Mouse (Mus musculus) limb, embryonic 14.5 days (tissue): ENCODE results near the gene Fndc1. TPM values are rescaled to one million over a fixed set of nuclear protein-coding genes. Genes with fewer than 3 reads are reported as not detected.

Experiments
- ATAC-seq: fragments of 200-750 bp; cut with Nextera tagmentation; 2 replicates; pipeline ENCODE4 v1.8.0; 2017; ENCODE audit warnings: low read depth, moderate number of reproducible peaks, moderate TSS enrichment; ENCODE audit not compliant: low FRiP score
- DNase-seq: peaks from one replicate; pipeline ENCODE4 v3.0.0-alpha.2; 2015; ENCODE audit warnings: low spot score
- H3K27ac ChIP-seq: fragments of 300-500 bp; sonication (generic); replicated peaks from 2 replicates; pipeline ENCODE4 v1.5.1; 2014; ENCODE audit warnings: low read depth, mild to moderate bottlenecking, low read length, moderate library complexity, mixed read lengths
- H3K27me3 ChIP-seq: fragments of 300-500 bp; sonication (generic); 2 replicates; pipeline ENCODE4 v1.6.1; 2014; ENCODE audit warnings: low read length, mixed read lengths; ENCODE audit not compliant: control insufficient read depth, insufficient read depth
- H3K36me3 ChIP-seq: fragments of 300-500 bp; sonication (generic); 2 replicates; pipeline ENCODE4 v1.6.1; 2014; ENCODE audit warnings: mild to moderate bottlenecking, low read length, moderate library complexity, mixed read lengths; ENCODE audit not compliant: control insufficient read depth, insufficient read depth
- H3K4me1 ChIP-seq: fragments of 300-500 bp; sonication (generic); 2 replicates; pipeline ENCODE4 v1.6.1; 2014; ENCODE audit warnings: antibody characterized with exemption, low read length, mixed read lengths; ENCODE audit not compliant: control insufficient read depth, insufficient read depth
- H3K4me2 ChIP-seq: fragments of 300-500 bp; sonication (generic); replicated peaks from 2 replicates; pipeline ENCODE4 v1.6.1; 2014; ENCODE audit warnings: low read depth, mild to moderate bottlenecking, low read length, moderate library complexity; ENCODE audit not compliant: severe bottlenecking
- H3K4me3 ChIP-seq: fragments of 300-500 bp; sonication (generic); replicated peaks from 2 replicates; pipeline ENCODE4 v1.5.1; 2014; ENCODE audit warnings: low read length
- H3K9ac ChIP-seq: fragments of 300-500 bp; sonication (generic); 2 replicates; pipeline ENCODE4 v1.6.1; 2014; ENCODE audit warnings: mild to moderate bottlenecking, low read depth, low read length, moderate library complexity; ENCODE audit not compliant: severe bottlenecking
- H3K9me3 ChIP-seq: fragments of 300-500 bp; sonication (generic); 2 replicates; pipeline ENCODE4 v1.6.1; 2016; ENCODE audit warnings: low read length; ENCODE audit not compliant: control insufficient read depth
- POLR2A ChIP-seq: fragments of 200-500 bp; IDR thresholded peaks from 2 replicates; pipeline ENCODE4 v1.8.0; 2012; ENCODE audit warnings: inconsistent platforms, mild to moderate bottlenecking, moderate library complexity, borderline replicate concordance; ENCODE audit not compliant: insufficient read depth, insufficient read length; ENCODE audit errors: extremely low read depth
- WGBS: fragments of 180-500 bp; shearing (Covaris S2); extraction: QIAGEN DNeasy Blood & Tissue Kit; methylation state at CpG from one replicate; pipeline ENCODE4 v1.1.7; 2014; 5-methylcytosine and 5-hydroxymethylcytosine counted together
- polyA plus RNA-seq, 2 experiments: library from polyadenylated mRNA; depleted of rRNA in 1 of 2; stranded (reverse) in 1 of 2; unstranded in 1 of 2; fragments of >200 nt; fragmentation: Nextera tagmentation in 1 of 2; extraction: Ambion mirVana in 1 of 2; gene quantifications; 2 replicates each; pipeline versions ENCODE4 v1.2.1 to v1.2.3; 2012 to 2014

Fndc1 gene
- polyA plus RNA-seq (2012; rRNA removed) (58.4 and 61.9 TPM in 2 replicates), polyA plus RNA-seq (2014; fragmentation: Nextera tagmentation; extraction: Ambion mirVana) (71.7 and 82.3 TPM in 2 replicates)

DNA sequence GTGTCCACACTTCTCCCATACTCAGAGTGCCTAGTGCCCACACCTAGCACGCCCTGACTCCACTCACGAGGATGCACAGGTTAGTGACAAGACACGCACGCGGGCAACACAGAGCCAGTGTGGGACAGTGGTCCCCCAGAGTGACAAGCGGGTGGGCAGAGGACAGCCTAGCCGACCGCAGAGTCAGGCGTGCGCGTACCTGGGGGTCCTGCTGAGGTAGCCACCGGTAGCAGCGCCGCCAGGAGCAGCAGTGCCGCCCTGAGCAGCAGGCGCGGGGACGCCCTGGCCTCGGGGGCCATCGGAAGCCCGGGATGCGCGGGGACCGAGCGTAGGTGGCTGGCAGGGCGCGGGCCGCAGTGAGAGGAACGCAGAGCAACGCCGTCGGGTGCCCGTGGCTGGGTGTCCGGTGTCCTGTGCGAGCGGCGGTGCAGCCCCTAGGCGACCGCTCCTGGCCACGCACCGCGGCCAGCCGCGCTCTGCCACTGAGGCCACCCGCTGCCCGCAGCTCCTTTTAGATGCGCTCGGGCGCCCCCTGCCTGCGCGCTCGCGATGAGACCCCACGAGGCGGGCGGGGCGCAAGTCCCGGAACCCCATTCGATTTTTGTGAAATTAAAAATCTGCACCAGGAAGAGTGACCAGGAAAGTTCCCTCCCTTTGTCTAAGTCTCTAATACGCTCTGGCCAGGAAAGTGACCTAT lies at the start of gene Fndc1:
Gene Fndc1 (minus strand): TSS at position 484 of the 697 bp plus-strand sequence.
- peaks cover 31% of the 10 kb centered on the region for H3K27me3 ChIP-seq
- peaks cover 6% of the 10 kb centered on the region; the same call in 1 of the 2 replicates for H3K4me1 ChIP-seq
- ATAC-seq (peak; percentile 47; the same call in 1 of the 2 replicates), DNase-seq (peak; percentile 31)
- TF ChIP-seq POLR2A = no peak
- peak within 1 kb of the TSS; percentile 65 for H3K9ac ChIP-seq
- WGBS = 5% methylated on average over 54 of the region's 60 CpGs
- H3K4me3 ChIP-seq = peak within 1 kb of the TSS; percentile 51
- H3K9me3 ChIP-seq = no peaks in the 10 kb centered on the region
- no peak within 1 kb of the TSS for H3K27ac ChIP-seq
- H3K4me2 ChIP-seq = peak within 1 kb of the TSS; percentile 96
- no peaks in the 10 kb centered on the region for H3K36me3 ChIP-seq

DNA sequence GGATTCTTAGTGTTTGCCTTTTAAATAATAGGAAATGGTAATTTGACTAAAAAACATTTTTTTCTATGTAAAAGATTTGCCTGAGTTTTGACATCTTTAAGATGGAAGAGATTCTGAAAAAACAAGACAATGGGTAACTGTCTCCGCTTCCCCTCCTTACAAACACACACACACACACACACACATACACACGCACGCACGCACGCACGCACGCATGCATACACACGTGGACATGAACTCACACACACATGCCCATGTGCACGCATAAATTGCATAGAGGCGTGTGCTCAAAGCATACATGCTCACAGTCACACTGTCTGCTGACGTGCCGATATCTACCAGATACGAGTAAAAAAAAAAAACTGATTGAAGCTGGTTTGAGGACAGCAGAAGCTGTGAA lies 49.4 kb upstream of the Fndc1 start:
- no peak overlapping the region for H3K4me2 ChIP-seq
- no peak for TF ChIP-seq POLR2A
- no peaks in the 10 kb centered on the region for H3K9me3 ChIP-seq
- H3K36me3 ChIP-seq = no peaks in the 10 kb centered on the region
- no peak overlapping the region for H3K9ac ChIP-seq
- peaks cover 7% of the 10 kb centered on the region; the same call in 1 of the 2 replicates for H3K4me1 ChIP-seq
- 92% methylated on average over 13 of the region's 13 CpGs for WGBS
- H3K27me3 ChIP-seq = no peaks in the 10 kb centered on the region
- DNase-seq (no peak), ATAC-seq (no peak)
- no peak overlapping the region for H3K4me3 ChIP-seq
- no peak overlapping the region for H3K27ac ChIP-seq

DNA sequence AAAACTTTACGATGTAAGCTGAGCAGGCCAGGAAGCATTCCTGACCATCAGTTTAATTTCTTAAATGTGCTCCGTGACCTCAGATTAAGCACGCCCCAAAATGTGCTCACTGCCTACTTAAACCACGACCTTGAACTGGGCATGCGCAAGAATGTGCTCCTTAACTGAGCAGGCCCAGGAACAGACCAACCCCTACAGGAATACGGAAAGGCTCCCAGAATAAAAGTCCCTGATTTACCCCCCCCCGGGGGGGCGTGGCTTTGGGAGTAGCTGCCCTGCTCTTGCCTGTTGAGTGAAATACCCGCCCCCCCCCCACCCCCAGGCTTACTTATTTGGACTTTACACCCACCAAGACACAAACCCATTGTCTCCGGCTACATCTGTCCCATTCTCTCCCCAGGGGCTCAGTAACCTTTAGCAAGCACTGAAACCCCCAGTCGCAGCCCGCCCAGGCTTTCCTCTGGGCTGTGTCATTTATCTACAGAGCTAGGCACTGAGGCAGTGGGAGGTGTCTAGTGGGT lies 48.9 kb upstream of the Fndc1 start:
- ATAC-seq = peak; percentile 85
- DNase-seq = peak; percentile 55
- no peak for TF ChIP-seq POLR2A
- Histone ChIP-seq H3K36me3 (no peaks in the 10 kb centered on the region), H3K4me2 (no peak overlapping the region), H3K4me3 (no peak overlapping the region), H3K4me1 (peaks cover 7% of the 10 kb centered on the region; the same call in 1 of the 2 replicates), H3K9ac (no peak overlapping the region), H3K9me3 (no peaks in the 10 kb centered on the region), H3K27me3 (no peaks in the 10 kb centered on the region), H3K27ac (no peak overlapping the region)
- 29% methylated on average over 11 of the region's 12 CpGs for WGBS

DNA sequence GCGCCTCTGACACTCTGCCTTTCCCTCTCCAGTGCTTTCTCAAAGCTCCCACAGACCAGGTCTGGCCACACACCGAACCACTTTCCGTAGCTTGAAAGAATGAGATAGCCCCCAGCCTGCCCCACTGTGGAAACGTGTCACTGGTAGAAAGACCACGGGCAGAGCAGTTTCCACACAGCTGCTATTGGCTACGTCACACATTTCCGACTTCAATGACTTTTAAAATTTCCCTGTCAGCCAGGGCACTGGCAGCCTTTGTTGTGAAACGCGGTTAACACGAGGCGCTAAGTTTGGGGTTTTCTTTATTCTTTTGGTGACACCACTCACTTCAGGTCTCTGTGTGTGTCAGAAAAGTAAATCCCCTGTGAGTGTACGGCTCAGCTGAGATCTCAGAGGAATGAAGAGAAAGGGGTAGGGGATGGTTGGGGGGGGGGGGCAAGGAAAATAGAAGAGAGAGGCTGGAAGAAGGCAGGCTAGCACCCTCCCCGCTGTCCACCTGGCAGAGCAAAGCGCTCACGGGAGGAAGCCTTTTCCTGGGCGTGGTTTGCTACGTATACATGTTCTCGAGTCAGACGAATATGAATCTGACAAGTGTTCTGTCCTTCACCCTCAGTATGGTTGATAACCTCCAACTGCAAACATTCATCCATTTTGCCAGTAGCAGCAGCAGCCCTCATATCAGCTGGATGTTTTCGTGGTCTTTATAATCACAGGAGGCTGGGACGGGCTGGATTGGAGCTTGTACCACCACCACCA lies 47.9 kb upstream of the Fndc1 start:
- no peaks in the 10 kb centered on the region for H3K27me3 ChIP-seq
- ATAC-seq (no peak), DNase-seq (no peak)
- no peak overlapping the region for H3K9ac ChIP-seq
- TF ChIP-seq POLR2A = no peak
- no peak overlapping the region for H3K27ac ChIP-seq
- H3K4me1 ChIP-seq = peaks cover 7% of the 10 kb centered on the region; the same call in 1 of the 2 replicates
- no peaks in the 10 kb centered on the region for H3K36me3 ChIP-seq
- 86% methylated on average over 21 of the region's 21 CpGs for WGBS
- no peak overlapping the region for H3K4me2 ChIP-seq
- H3K4me3 ChIP-seq = no peak overlapping the region
- no peaks in the 10 kb centered on the region for H3K9me3 ChIP-seq

DNA sequence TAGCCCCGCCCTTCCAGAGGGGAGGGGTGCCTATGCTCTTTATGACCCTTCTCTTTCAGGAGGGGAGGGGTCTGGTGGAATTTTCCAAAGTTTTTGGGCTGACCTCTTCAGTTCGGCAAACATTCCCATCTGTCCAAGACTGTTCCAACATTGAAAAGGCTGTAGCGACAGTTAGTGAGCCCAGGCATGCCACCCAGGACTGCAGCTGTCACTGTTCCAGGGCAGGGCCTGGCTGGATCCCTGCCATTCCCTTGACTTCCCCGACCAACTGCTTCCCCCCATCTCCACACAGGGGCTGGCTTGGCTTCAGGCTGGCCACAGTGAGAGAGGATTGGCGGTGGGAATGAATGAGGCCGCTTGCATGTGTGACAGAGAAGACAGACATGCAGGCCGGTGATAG lies 46.3 kb upstream of the Fndc1 start:
- peak; percentile 72 for DNase-seq
- Histone ChIP-seq H3K4me3 (no peak overlapping the region), H3K4me2 (no peak overlapping the region), H3K9ac (no peak overlapping the region), H3K27me3 (no peaks in the 10 kb centered on the region), H3K9me3 (no peaks in the 10 kb centered on the region), H3K4me1 (peaks cover 7% of the 10 kb centered on the region; the same call in 1 of the 2 replicates), H3K27ac (0 out of 2 replicates have a peak overlapping the region, but pooled peaks have one; percentile 43), H3K36me3 (no peaks in the 10 kb centered on the region)
- 64% methylated on average over 7 of the region's 7 CpGs for WGBS
- TF ChIP-seq POLR2A = no peak
- ATAC-seq = peak; percentile 74
